Mouse (Mus musculus): ENCODE data around the gene Pitpna.

Pitpna gene

DNA sequence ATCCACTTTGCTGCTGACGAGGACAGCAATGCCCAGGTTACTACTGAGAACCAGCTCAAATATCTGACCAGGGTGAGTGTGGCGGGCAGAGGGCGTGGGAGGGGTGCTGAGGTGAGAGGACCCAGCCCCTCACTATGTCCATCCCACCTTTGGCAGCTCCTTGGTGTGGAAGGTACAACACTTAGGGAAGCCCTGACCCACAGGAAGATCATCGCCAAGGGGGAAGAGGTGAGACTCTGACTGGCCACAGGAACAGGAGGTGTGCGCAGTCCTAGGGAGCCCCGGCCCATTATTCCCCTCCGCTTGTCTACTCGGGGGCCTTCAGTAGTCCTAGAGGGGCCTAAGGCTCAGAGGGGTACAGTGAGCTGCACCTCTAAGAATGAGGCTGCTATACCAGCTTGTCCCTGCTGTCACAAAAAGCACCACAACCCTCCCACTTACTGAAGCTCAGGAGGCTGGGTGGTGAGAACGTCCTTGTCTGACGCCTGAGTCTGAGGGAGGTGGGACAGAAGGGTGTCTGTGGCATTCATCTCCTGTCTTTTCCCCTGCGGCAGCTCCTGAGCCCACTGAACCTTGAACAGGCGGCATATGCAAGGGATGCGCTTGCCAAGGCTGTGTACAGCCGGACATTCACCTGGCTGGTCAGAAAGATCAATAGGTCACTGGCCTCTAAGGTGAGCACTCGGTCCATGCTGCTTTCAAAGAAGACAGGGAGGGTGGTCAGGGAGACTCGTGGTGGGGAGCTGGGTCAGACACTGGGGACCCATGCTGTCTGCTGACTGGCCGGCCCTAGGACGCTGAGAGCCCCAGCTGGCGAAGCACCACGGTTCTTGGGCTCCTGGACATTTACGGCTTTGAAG lies 73.3 kb downstream of the Pitpna start:
- DNase-seq, result no peak

DNA sequence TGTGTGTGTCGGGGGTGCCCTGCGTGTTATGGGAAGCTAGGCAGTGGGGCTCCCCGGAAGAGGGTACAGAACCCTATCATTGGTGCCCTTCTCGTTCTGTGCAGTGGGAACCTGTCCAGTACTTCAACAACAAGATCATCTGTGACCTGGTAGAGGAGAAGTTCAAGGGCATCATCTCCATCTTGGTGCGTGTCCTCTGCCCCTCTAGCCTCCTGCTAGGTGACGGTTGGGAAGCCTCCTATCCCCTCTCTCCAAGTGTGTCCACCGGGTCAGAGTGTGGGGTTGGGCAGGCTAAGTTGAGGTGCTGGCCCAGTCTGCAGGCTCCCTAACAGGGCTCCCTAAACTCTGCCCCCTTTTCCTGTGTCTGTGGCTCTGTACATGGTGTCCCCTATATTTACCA lies 74.2 kb downstream of the Pitpna start:
- DNase-seq, result no peak

DNA sequence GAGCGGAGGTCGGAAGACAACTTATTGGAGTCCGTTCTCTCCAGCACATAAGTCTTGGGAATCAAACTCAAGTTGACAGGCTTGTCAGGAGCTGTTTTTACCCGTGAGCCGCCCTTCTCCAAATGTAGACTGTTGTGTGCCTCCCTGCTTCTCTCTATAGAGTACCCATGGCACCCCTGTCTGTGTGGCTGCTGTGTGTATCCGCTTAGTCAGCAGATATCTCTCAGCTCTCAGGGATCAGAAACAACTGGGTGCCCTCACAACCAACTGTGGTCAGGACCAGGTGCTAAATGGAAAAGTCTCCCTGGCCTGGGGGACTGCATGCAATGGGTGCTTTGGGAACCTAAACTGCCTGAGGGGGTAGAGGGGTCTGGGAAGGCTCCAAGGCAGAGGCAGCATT lies 78.4 kb downstream of the Pitpna start:
- no peak for DNase-seq

DNA sequence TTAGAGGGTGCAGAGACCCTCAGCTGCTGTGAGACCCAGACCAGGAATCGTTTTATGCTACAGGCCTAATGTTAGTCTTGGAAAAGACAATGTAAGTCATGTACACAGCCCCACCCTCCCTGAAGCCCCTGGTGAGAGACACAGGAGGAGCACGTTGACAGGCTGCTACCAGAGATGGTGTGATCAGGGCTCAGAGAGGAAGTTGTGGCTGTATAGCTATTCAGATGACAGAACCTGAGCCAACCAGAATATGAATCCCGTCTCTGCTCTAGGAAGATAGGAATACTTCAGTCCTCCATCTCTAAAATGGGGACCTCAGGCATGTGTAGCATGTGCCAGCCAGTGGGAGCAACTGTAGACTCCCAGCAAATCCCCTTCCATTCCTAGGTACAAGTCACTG lies 80.7 kb downstream of the Pitpna start:
- DNase-seq, result no peak

DNA sequence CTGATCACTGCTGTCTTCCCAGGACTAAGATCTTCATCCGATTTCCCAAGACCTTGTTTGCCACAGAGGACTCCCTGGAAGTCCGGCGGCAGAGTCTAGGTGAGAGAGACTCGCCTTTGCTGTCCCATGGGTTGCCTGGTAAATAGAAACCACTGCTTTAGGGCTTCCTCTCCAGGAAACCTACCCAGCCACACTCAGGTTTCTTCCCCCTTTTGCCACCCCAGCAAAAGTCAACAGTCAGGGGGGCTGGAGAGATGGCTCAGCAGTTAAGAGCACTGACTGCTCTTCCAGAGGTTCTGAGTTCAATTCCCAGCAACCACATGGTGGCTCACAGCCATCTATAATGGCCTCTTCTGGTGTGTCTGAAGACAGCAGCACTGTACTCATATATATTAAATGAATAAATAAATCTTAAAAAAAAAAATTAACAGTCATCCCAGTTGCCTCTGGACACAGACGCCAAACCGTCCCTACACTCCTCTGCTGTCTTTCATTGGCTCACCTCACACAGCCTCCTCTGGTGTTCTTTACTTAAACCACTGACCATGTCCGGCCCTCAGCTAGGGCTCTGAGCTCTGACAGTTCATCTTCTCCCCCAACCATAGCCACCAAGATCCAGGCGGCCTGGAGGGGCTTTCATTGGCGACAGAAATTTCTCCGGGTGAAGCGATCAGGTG lies 81.4 kb downstream of the Pitpna start:
- no peak for DNase-seq

DNA sequence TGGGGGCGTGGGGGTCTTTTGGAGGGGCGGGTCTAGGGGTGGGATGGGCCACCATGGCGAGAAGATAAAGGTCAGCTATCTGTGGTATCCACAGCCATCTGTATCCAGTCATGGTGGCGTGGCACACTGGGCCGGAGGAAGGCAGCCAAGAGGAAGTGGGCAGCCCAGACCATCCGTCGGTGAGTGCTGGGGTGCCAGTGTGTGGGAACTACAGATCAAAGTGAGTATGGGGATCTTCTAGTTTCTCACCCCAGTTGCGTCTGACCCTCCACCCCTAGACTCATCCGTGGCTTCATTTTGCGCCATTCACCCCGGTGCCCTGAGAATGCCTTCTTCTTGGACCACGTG lies 81.9 kb downstream of the Pitpna start:
- no peak for DNase-seq

DNA sequence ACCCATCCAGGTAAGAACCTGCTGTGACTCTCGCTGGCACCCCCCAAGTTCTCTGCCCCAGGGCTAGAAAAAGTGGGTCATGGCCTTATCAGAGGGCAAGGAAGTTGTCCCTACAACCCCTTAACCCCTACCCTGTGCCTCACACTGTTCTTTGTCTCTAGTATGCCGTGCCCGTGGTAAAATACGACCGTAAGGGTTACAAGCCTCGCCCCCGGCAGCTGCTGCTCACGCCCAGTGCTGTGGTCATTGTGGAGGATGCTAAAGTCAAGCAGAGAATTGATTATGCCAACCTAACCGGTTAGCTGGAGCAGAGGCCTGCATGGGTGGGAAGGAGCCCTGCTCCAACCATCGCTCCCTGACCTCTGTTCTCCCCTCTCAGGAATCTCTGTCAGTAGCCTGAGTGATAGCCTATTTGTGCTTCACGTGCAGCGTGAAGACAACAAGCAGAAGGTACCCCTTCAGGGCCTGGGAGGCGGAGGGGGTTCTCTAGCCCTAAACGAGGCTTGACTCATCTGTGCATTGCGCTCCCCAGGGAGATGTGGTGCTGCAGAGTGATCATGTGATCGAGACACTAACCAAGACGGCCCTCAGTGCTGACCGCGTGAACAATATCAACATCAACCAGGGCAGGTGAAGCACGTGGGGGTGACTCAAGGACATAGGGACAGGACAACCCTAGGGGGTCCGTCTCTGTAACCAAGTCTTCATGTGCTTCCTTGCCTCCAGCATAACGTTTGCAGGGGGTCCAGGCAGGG lies 83.7 kb downstream of the Pitpna start:
- no peak for DNase-seq

DNA sequence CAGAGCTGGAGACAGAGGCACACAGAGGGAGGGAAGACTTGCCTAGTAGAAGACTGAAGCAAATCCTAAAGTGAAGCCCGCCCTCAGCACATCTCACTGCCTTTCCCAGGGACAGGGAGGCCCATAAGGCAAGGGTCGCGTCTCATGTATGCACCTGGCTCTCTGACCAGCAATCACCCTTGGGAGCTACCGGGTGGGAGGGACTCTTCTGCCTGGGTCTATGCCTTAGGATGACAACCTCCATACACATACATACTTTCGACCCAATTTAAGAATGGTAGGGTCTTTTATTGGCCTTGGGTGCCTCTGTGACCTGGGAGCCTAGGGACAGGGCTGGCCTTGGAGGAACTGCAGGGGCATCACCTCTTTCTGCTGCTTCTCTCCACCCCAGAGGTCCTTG lies 85.5 kb downstream of the Pitpna start:
- DNase-seq, result no peak

DNA sequence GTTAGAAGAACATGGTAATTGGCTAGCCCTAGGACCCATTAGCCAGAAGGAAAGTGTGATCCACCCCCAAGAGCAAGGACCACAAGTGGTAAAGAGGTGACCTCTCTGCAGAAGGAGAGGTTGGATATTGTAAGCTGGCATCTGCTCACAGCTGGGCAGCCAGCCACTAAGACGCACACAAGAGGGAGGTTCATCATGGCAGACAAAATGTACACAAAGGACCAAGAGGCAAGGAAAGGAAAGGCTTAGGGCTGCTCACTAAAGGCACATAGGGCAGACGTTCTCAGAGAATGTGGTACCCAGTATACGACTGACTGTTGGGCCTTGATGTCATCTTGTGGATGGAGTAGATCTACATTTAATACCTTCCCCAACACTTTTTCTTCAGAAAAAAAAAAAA lies 87.0 kb downstream of the Pitpna start:
- DNase-seq, result no peak

DNA sequence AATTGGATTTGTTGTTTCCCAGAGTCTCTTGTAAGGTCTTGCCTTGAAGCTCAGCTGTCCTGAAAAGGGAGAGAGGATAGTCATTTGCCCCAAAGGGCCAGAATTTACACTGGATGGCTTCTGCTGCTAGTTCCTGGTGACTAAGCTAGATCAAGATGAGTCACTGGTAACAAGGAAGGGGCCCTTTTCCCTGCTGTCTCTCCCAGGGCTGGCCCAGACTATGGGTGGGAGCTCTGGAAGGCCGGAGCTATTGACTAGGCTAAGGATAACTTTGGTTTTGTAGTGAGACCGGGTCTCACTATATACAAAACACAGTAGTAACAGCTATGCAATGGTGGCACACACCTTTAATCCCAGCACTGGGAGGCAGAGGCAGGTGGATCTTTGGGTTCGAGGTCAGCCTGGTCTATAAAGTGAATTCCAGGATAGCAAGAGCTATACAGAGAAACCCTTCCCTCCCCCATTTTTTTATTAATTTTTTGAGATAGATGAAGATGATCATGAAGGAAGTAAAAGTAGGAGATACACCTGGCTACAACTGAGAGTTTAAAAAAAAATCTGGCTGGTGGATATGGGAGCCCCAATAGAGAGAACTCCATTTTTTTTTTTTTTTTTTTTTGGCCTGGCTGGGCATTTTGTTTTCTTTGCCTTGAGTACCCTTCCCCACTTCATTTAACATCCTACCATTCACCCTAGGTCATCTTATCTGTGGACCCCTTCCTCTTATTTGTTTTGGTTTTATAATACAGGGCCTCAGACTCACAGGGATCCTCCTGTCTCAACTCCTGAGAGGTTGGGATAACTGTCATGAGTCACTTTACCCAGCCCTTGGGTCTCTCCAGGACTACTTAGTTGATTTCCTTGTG lies 90.2 kb downstream of the Pitpna start:
- DNase-seq, result no peak

All from lung, adult 18-20 months (tissue).